Mouse (Mus musculus) kidney, postnatal 0 days (tissue): ENCODE measurements around the gene Rhot2. TPM values are rescaled to one million over a fixed set of nuclear protein-coding genes. Genes with fewer than 3 reads are reported as not detected.
A peak's percentile ranks its signal among the peaks of the same experiment; 100 is the strongest.

Source experiments
- ATAC-seq: fragments of 200-750 bp; cut with Nextera tagmentation; replicated peaks from 2 replicates; pipeline ENCODE4 v1.8.0; 2017; ENCODE audit warnings: low read depth, moderate number of reproducible peaks, moderate TSS enrichment, moderate library complexity; ENCODE audit not compliant: low FRiP score
- DNase-seq: peaks from one replicate; pipeline ENCODE4 v3.0.0-alpha.2; 2016; ENCODE audit warnings: low spot score
- H3K27ac ChIP-seq: fragments of 300-500 bp; sonication (generic); 2 replicates; pipeline ENCODE4 v1.5.1; 2014; ENCODE audit warnings: mild to moderate bottlenecking
- H3K27me3 ChIP-seq: fragments of 300-500 bp; sonication (generic); 2 replicates; pipeline ENCODE4 v1.6.1; 2014; ENCODE audit warnings: low read length, mixed read lengths; ENCODE audit not compliant: insufficient read depth
- H3K36me3 ChIP-seq: fragments of 300-500 bp; sonication (generic); 2 replicates; pipeline ENCODE4 v1.6.1; 2014; ENCODE audit warnings: low read length, mixed read lengths; ENCODE audit not compliant: insufficient read depth
- H3K4me1 ChIP-seq: fragments of 300-500 bp; sonication (generic); replicated peaks from 2 replicates; pipeline ENCODE4 v1.6.1; 2014; ENCODE audit warnings: antibody characterized with exemption, low read length, mixed read lengths; ENCODE audit not compliant: insufficient read depth
- H3K4me2 ChIP-seq: fragments of 300-500 bp; sonication (generic); 2 replicates; pipeline ENCODE4 v1.6.1; 2014; ENCODE audit warnings: mild to moderate bottlenecking, low read length, moderate library complexity, mixed read lengths
- H3K4me3 ChIP-seq: fragments of 300-500 bp; sonication (generic); replicated peaks from 2 replicates; pipeline ENCODE4 v1.5.1; 2014; ENCODE audit warnings: low read depth, low read length
- H3K9ac ChIP-seq: fragments of 300-500 bp; sonication (generic); 2 replicates; pipeline ENCODE4 v1.6.1; 2014; ENCODE audit warnings: low read depth, low read length
- H3K9me3 ChIP-seq: fragments of 300-500 bp; sonication (generic); replicated peaks from 2 replicates; pipeline ENCODE4 v1.6.1; 2016; ENCODE audit warnings: low read length, inconsistent platforms, mixed read lengths
- CTCF ChIP-seq: IDR thresholded peaks from 2 replicates; pipeline ENCODE4 v1.5.1; 2016; ENCODE audit warnings: antibody characterized with exemption, low read depth, mild to moderate bottlenecking, moderate library complexity
- WGBS: fragments of 180-500 bp; shearing (Covaris S2); extraction: QIAGEN DNeasy Blood & Tissue Kit; methylation state at CpG from one replicate; pipeline ENCODE4 v1.1.7; 2014; 5-methylcytosine and 5-hydroxymethylcytosine counted together
- polyA plus RNA-seq: library from polyadenylated mRNA; unstranded; fragments of >200 nt; fragmentation: Nextera tagmentation; extraction: Ambion mirVana; gene quantifications from 2 replicates; pipeline ENCODE4 v1.2.1, GENCODE M21; 2015

Rhot2 gene
- polyA plus RNA-seq, 1 experiment from 2014 or later = 21.1 TPM

DNA sequence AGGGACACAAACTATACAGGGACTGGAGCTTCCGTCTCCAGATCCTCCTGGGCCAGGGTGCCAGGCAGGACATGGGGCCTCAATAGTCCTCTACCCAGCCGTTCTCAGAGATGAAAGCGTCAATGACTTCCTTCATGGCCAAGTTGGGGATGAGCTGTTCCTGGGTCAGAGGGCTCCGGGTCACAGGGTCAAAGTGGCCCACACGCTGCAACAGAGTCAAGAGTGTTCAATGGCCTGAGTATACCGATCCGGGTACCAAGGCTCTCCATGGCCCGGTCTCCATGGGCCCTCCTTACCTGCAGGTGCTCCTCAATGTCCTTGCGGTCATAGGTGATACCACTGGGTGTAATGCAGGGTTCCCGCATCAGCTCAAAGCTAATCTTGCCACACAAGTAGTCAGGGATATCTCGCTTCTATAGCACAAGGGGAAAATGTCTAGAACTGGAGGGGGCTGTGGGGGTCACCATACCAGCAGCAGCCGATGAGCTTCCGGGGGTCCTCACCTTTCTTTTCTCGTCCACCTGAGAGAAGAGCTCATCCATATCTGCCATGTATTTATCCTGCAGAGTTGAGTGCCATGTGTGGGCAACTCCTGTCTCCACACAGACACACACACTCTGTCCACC is 13.7 kb downstream of the Rhot2 start:
- TF ChIP-seq CTCF = no peak
- Histone ChIP-seq H3K36me3 (peaks cover 32% of the 10 kb centered on the region), H3K27me3 (no peaks in the 10 kb centered on the region), H3K9me3 (no peaks in the 10 kb centered on the region), H3K4me3 (no peak overlapping the region), H3K27ac (no peak overlapping the region), H3K4me2 (peak overlapping the region; percentile 85; the same call in 1 of the 2 replicates), H3K9ac (no peak overlapping the region), H3K4me1 (peaks cover 45% of the 10 kb centered on the region)
- WGBS = 84% methylated on average over 14 of the region's 14 CpGs
- no peak for ATAC-seq
- DNase-seq = no peak

GRCm38 (mm10) chr17:25830200-25830753 is 14.4 kb downstream of the Rhot2 start:
- ATAC-seq (no peak), DNase-seq (no peak)
- Histone ChIP-seq H3K9me3 (no peaks in the 10 kb centered on the region), H3K36me3 (peaks cover 38% of the 10 kb centered on the region), H3K4me2 (0 out of 2 replicates have a peak overlapping the region, but pooled peaks have one; percentile 66), H3K27me3 (no peaks in the 10 kb centered on the region), H3K4me3 (no peak overlapping the region), H3K4me1 (peaks cover 39% of the 10 kb centered on the region), H3K27ac (no peak overlapping the region), H3K9ac (no peak overlapping the region)
- TF ChIP-seq CTCF = no peak
- 79% methylated on average over 4 of the region's 4 CpGs for WGBS

DNA sequence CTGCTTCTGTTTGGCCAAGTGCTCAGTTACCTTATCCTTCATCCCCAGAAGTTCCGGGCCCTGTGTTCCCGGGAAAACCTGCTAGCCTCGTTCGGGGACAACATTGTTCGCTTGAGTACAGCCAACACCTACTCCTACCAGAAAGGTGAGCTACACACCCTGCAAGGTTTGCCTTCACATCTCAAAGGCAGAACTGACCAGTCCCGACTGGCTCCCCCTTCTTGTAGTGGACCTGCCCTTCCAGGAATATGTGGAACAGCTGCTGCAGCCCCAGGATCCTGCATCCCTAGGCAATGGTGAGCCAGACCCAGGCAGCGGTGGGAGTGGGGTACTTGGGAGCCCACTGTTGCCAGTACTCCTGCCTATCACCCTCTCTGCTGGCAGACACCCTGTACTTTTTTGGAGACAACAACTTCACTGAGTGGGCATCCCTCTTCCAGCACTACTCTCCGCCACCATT is 15.1 kb downstream of the Rhot2 start:
- no peaks in the 10 kb centered on the region for H3K9me3 ChIP-seq
- DNase-seq (no peak), ATAC-seq (no peak)
- WGBS = 33% methylated on average over 8 of the region's 8 CpGs
- peak overlapping the region; percentile 66 for H3K4me2 ChIP-seq
- no peaks in the 10 kb centered on the region for H3K27me3 ChIP-seq
- peak overlapping the region; percentile 88 for H3K27ac ChIP-seq
- peaks cover 35% of the 10 kb centered on the region for H3K36me3 ChIP-seq
- peak overlapping the region; percentile 34 for H3K4me3 ChIP-seq
- peak overlapping the region; percentile 60 for H3K9ac ChIP-seq
- H3K4me1 ChIP-seq = peaks cover 36% of the 10 kb centered on the region
- TF ChIP-seq CTCF = no peak

DNA sequence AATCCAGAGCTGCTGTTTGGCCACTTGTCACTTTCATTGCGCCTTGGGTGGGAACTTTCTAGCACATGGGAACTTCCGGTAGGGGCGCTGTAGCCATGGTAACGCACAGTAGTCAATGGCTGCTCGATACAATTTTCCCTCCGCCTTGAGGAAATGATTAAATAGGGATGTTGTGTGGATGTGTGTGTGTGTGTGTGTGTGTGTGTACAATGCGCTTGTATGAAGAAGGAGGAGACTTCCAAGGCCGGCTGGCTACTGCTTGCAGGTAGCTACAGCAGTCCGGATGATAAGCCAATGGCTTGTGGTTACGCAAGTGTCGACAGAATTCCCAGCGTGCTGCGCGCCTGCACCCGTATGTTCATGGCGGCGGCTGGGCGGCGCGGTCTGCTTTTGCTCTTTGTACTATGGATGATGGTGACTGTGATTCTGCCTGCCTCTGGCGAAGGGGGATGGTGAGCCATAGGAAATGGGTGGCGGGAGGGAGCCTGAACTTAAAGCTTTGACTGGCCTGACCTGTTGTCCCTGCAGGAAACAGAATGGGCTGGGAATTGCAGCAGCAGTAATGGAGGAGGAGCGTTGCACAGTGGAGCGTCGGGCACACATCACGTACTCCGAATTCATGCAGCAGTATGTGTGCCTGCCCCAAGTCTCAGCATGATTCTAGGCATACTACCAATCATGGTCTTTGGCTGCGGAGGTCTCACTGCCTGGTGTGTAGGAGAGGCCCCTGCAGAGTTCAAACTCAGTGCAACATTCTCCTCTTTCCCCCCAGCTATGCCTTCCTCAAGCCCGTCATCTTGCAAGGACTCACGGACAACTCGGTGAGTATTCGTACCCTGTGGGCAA is 15.7 kb downstream of the Rhot2 start, which contains the start of gene Jmjd8:
Jmjd8 (plus strand) TSS at position 156 of the 846 bp plus-strand sequence.
- peak; percentile 90 for DNase-seq
- peak; percentile 16 for ATAC-seq
- Histone ChIP-seq H3K4me1 (peaks cover 36% of the 10 kb centered on the region), H3K36me3 (peaks cover 34% of the 10 kb centered on the region), H3K27ac (peak within 1 kb of the TSS; percentile 88), H3K4me2 (peak within 1 kb of the TSS; percentile 66), H3K9me3 (no peaks in the 10 kb centered on the region), H3K27me3 (no peaks in the 10 kb centered on the region), H3K4me3 (peak within 1 kb of the TSS; percentile 34), H3K9ac (peak within 1 kb of the TSS; percentile 60)
- WGBS = under 1% methylated on average over 32 of the region's 32 CpGs
- TF ChIP-seq CTCF = peak; percentile 57

DNA sequence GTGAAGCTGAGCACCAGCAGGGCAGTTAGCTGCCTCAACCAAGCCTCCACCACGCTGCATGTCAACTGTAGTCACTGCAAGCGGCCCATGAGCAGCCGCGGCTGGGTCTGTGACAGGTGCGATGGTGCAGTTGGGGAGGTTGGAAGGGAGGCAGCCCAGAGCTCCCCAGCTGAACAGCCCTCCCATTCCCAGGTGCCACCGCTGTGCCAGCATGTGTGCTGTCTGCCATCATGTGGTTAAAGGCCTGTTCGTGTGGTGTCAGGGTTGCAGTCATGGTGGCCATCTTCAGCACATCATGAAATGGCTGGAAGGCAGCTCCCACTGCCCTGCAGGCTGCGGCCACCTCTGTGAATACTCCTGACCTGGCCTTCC is 16.4 kb downstream of the Rhot2 start:
- no peak overlapping the region; the same call in 1 of the 2 replicates for H3K9ac ChIP-seq
- peak overlapping the region; percentile 34; the same call in 1 of the 2 replicates for H3K4me3 ChIP-seq
- H3K27ac ChIP-seq = peak overlapping the region; percentile 88; the same call in 1 of the 2 replicates
- TF ChIP-seq CTCF = no peak
- H3K4me2 ChIP-seq = peak overlapping the region; percentile 66
- H3K36me3 ChIP-seq = peaks cover 34% of the 10 kb centered on the region
- DNase-seq = no peak
- peaks cover 37% of the 10 kb centered on the region for H3K4me1 ChIP-seq
- H3K27me3 ChIP-seq = no peaks in the 10 kb centered on the region
- no peaks in the 10 kb centered on the region for H3K9me3 ChIP-seq
- 87% methylated on average over 8 of the region's 8 CpGs for WGBS
- no peak for ATAC-seq
